Mouse (Mus musculus): ENCODE measurements around the gene Gm34302.
"Not testable (repeated sequence)": the region's sequence is repeated elsewhere in the genome, so short reads cannot be mapped to it uniquely, and the experiment has no call there.

Gm34302 gene

GRCm38 (mm10) chr3:63483726-63484125 lies at the start of gene Gm34302:
Gene Gm34302, minus strand, starts transcription at chr3:63483879.
- in situ Hi-C loops (cut with MboI; ENCODE audit: low sequenced_read_pairs): no loop called here

DNA sequence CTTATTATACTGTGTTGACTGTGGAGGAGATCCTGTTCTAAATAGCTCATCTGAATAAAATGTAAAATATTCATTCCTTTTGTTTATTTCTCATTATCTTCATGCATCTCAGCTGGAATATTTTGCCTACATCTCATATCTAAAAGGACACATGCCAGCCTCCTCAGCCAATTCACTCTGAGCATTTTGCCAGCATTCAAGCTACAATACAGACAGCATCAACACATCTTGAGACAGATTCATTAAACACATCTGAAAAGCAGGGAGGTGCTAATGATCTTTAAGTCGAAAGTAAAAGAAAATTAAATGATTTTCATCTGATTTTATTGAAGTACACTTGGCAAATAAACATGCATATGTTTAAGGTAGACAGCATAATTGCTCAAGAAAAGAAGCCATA lies 48.2 kb upstream of the Gm34302 start:
- in situ Hi-C loops (cut with MboI; ENCODE audit: low sequenced_read_pairs): no loop called here

DNA sequence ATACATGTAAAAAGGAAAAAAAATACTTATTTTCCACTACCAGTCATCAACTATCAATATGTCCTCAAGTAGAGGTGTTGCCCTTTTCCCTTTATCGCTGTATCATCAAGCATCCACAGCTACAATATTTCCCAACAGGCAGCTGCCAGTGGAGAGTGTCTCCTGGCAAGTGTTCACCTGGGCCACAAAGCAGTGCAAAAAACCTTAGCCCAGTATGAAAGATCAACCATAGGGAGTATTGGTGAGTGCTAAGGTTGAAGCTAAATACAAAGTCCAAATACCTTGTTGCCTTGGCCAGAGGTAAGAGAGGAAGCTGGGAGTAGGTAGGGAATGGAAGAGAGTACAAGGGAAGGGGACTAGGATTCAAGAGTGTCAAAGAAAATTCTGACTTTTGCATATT lies 34.0 kb upstream of the Gm34302 start:
- in situ Hi-C loops (cut with MboI; ENCODE audit: low sequenced_read_pairs): no loop called here

GRCm38 (mm10) chr3:63516279-63516678 lies 32.6 kb upstream of the Gm34302 start:
- in situ Hi-C loops (cut with MboI; ENCODE audit: low sequenced_read_pairs): not testable (repeated sequence)

DNA sequence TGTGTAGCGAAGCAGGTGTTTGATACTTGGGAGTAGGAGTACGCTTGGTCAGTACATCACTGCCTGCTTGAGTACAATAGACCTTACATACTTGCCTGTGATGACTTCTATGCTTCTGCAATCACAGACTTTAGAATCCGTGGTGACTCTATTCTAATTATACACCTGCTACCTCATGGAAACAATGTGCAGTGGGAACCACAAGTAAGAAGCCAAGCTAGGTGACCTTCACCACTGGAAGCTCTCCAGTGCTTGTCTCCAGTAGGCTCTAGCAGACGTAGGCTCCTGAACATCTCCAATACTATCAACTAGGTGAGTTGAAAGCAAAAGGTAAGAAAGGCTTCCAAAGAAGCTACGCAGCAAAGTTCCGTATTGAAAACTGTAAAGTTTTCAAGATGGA lies 27.6 kb upstream of the Gm34302 start:
- in situ Hi-C loops (cut with MboI; ENCODE audit: low sequenced_read_pairs): no loop called here

- in situ Hi-C loops (cut with MboI; ENCODE audit: low sequenced_read_pairs): no loop called here
These were observed 25.8 kb upstream of the Gm34302 start for GRCm38 (mm10) chr3:63509484-63509883.

GRCm38 (mm10) chr3:63508924-63509323 lies 25.2 kb upstream of the Gm34302 start:
- in situ Hi-C loops (cut with MboI; ENCODE audit: low sequenced_read_pairs): no loop called here

- in situ Hi-C loops (cut with MboI; ENCODE audit: low sequenced_read_pairs): no loop called here
These were observed 20.8 kb upstream of the Gm34302 start for GRCm38 (mm10) chr3:63504433-63504832.

- in situ Hi-C loops (cut with MboI; ENCODE audit: low sequenced_read_pairs): no loop called here
These were observed 11.1 kb upstream of the Gm34302 start for GRCm38 (mm10) chr3:63494625-63495382.

DNA sequence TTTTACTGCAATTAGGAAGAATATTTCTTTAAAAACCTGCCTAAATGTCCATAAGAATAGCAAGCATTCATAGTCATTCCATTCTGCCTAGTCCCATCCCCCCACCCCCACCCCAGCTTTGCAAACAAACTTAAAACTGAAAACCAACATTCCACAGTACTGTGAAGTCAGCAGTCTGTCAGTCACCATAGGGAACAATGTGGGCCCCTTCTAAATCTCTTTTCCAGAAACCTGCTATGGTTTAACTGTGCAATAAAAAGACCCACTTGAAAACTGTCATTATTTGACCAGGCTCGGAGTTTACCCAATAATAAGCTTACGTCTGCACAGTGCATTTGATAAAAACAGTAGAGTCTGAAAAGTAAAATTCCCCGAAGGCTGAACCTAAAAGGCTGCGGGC lies 9.9 kb upstream of the Gm34302 start:
- in situ Hi-C loops (cut with MboI; ENCODE audit: low sequenced_read_pairs): no loop called here

DNA sequence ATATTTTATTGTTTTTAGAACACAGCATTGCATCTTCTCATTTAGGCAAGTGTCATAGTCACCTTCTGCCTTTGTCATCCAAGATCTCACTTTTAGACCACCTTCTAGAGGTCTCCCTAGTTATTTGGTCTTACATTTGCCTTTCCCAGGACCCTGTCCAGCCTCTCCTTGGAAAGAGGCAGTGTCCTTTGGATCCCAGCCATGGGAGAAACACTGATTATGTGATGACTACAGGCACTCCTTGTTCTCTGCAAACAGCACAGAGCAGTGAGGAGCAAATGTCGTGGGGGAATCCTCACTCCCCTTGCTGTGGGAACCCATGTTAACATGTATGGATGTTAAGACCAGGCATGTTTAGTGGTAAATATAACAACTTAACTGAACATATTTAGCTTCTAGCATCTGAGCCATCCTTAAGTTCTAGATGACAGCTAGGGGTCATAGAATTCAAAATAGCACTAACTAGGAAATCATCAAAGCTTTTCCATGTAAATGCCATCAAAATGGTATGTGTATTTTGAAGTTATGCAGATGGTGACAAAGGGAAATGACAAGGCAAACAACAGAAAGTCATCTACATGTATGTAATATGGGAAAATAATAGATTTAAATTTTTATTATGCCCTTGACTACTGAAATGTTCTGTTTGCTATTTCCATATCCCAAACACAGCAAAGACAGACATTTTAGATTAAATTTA lies 43.1 kb downstream of the Gm34302 start:
- in situ Hi-C loops (cut with MboI; ENCODE audit: low sequenced_read_pairs): no loop called here

GRCm38 (mm10) chr3:63439738-63440137 lies 43.9 kb downstream of the Gm34302 start:
- in situ Hi-C loops (cut with MboI; ENCODE audit: low sequenced_read_pairs): no loop called here

- in situ Hi-C loops (cut with MboI; ENCODE audit: low sequenced_read_pairs): no loop called here
These were observed 44.8 kb downstream of the Gm34302 start for GRCm38 (mm10) chr3:63438898-63439297.
